Mouse (Mus musculus): Measurements from ENCODE around the gene Ripk4.

Ripk4 gene

DNA sequence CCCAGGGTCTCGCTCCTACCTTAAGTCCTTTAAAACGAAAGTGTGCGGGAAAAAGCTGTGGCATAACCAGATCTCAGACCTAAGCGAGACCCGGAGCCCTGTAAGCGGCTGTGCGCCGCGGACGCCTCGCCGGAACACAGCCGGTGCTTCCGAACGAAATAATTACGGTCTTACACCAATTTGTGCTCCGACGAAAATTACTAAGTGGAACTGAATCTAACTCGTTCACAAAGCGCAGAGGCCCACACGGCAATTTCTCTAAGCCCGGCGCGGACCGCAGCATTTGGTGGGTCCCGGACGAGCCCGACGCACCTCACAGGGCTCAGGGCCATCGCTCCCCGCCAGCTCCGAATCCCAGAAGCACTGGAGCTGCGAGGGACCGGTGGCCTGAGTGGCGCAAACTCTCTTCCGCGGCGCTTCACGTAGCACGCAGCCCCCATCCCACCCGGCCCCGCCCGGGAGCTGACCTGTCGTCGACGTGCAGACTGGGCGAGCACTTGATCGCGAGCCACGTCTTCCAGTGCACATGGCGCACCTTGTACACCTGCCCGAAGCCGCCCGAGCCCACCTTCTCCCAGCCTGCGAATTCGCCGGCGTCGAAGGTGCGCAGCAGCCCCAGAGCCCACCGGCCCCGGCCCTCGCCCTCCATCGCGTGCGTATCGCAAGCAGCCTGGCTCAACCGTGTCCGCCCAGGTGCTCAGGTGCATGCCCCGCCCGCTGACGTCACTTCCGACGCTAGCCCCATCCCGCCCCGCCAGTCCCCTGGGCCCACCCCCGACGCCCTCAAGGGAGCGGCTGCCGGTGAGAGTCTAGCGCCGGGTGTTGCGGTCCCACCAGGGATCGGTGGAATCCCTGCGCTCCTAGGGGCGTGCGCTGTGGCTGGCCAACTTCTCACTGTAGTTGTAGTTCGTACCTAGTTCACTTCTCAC is at the start of gene Ripk4:
Ripk4 (minus strand) TSS at position 727 of the 929 bp plus-strand sequence.
- DNase-seq, result peak in 1 of 2 experiments; percentile 28

DNA sequence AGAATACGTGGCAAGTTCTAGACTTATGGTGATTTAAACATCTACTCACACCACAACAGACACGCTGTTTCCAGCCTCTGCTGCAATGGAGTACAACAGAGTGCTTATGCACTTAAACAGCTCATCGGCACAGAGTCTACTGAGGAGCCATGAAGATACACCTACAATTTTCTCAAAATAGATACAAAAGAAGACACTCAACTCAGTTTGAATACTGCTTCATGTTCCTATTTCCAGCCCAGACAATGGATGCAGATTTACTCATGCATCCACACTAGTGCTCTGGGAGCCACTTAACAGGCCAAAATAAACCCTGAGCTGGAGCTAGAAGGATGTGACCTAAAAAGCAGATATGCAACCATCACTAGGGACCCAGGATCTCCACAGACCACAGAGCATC is 45.3 kb upstream of the Ripk4 start:
- no peak for DNase-seq

DNA sequence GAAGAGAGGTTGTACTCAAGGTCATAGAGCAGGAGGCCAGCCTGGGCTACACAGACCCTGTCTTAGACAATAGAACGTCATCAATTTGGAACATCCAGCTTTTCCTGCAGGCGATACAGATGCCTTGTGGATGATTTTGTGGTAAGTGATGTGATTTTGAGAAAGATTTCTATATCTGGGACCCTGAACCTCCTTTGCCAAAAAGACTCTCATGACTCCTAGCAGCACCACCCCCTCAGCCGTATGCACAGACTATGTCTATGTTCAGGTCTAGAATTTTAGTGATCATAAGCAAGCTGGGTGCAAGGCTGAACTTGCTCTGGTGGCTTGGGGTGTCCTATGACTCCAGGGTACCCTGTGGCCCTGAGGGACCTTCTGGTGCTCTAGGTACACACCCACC is 42.1 kb upstream of the Ripk4 start:
- DNase-seq, result no peak

DNA sequence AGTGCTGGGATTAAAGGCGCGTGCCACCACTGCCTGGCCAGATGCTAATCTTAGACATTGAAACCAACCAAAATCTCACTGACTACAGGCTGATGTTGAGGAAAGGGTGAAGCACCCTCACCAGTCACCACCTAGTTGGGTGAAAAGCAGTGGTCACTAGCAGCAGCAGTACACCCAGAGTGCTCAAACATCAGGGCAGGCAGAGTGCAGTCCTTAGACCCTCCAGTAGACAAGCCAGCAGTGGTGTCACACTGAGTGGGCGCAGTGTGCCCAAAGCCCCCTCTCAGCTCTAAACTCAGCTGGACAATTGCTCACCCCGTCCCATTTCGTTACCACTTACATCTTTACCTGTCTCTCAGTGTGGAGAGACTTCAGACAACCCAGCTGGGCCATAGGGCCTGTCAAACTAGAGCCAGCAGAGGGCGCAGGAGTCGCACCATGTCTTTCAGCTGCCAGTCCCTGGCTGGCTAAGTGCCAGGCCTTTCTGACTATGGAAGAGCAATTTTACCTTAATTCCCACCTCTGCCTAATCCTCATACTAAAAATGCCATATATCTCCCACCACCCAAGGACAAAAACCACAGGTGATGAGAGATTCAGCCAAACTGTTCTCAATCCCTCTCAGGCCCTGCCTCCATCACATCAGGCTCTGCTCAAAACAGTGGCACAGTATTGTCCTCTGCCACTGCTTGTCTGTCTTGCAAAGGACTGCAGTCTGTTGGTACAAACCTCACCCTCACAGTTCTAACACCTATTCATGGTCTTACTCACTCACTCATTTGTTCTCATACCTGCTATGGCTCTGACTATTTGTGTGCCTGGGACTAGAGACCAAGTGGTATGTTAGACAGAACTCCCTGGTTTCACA is 41.3 kb upstream of the Ripk4 start:
- DNase-seq, result peak; percentile 81 to 92

DNA sequence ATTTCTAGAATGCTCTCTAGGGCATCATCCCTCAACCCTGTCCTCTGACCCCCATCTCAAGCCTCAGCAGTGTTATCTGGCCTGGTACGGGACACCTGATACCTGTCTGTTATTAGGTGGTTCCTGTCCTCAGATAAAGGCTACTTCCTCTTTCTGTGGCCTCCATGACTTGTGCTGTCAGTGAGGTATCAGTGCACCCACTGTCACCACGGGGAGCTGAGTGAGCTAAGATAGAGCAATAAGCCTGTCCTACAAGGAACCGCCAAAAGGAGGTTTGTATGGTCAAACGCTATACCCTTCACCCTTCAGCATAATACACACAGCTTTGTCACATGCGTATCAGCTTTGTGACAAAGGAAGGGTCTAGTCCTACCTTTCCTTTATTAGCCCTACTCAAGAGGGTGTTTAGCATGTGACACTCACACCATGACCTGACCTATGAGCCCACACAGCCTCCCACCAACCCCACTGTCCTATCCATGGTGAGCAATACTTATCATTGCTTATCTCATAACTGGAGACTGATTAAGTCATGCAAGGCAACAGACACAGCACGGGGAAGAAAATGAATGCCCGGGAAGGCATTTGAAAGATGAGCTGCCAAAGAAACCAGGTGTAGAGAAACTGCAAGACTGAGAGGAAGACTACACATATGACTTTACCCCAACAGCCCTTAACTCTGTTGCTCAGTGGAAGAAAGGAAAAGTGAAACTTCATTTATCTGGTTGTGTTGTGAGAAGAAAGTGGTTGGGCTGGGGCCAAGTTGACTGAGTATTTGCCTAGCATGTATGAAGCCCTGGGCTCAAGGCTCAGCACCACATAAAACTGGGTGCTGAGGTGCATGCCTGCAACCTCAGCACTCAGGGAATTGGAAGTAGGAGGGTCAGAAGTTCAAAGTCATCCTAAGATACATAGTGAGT is 34.6 kb upstream of the Ripk4 start:
- no peak for DNase-seq

DNA sequence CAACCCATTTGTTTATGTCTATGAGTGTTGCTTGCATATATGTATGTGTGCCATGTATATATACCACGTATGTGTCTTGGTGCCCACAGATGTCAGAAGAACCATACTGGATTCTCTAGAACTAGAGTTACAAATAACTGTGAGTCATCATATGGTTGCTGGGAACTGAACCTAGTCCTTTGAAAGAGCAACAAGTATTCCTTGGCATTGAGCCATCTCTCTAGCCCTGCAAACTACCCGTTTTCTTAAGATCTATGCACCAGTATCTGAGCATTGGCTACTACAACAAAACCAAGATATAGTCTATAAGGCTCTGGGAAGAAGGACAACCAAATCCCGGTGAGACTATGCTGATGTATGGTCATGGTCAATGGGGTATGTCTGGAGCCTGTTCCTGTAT is 33.6 kb upstream of the Ripk4 start:
- DNase-seq, result no peak

DNA sequence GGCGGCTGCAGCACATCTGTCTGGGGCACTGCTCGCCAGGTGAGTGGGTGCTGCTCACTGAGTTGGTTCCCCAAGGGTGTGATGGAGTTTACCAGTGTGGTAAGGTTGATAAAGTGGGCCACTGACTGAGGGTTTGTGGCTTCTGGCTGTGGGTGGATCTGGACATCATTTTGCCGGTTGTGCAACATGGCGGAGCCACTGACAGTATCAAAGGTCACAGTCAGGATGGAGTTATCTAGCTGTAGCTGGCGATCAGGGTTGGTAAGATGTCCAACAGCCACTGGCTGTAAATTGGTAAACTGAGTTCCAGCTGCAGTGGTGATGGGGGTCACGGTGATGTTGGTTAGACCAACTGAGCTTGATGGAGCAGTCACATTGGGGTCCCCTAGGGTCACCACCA is 30.7 kb upstream of the Ripk4 start:
- no peak for DNase-seq

DNA sequence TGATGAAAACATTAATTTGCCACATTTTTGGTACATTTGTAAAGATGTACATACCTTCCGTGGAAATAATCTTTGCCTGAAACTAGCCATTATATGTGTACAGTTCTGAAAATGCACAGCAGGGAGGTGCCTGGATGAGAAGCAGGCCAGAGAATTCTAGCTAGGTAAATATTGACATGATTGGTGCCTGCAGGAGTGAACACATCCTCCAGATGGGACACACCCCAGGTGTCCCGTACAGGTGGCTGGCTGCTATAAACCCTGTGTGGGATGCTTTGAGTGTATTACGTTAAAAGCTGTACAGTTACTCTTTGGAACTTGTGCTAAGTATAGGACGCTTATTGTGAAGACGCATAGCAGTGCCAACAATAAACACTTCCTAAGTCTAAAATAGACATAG is 19.5 kb upstream of the Ripk4 start:
- no peak for DNase-seq

DNA sequence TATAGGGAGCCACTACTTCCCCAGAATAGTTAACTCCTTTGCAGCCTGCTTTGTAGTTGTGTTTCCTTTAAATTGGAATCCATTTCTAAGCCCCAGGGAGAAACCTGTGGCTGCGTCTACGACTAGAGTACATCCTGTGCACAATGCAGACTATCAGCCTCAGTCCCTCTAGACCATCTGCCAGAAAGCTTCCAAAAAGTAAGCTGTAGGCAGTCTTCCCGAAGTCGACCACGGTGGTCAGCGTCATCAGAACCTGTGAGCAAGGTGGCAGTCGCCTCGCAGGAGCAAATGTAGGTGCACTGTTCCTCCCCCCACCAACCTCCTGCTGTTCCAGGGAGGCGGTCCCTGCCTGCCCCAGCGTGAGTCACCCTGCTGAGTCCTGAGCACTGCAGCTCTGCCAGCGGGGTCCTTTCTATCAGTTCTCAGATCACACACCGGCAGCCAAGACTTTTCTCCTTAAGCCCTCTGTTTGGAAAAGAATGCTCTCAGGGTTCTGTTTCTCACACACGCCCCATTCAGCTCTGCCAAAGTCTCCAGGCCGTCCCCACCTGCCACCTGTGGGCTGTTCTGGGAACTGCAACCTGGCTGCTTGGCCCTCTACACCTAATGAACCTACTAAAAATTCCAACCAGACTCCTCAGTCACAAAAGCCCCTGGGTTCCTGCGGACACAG is 14.9 kb upstream of the Ripk4 start:
- peak; percentile 86 to 91 for DNase-seq

DNA sequence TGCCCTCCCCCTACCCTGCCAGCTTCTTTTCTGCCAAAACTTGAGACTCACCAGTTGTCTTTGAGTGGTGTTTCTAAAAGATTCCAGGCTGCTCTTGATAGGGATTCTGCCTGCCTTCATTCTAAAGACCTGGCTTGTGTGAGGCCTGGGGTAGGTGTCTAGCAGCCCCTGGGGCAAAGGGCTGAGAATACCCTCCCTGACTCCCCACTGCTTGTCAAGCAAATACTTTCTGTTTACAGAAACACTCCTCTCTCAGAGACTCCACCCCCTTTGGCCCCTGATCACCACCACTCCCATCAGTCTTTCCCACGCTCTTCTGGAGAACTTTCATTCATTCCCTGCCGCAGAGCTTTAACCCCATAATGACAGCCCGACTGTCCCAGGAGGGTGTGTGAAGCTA is 2.9 kb upstream of the Ripk4 start:
- no peak for DNase-seq

DNA sequence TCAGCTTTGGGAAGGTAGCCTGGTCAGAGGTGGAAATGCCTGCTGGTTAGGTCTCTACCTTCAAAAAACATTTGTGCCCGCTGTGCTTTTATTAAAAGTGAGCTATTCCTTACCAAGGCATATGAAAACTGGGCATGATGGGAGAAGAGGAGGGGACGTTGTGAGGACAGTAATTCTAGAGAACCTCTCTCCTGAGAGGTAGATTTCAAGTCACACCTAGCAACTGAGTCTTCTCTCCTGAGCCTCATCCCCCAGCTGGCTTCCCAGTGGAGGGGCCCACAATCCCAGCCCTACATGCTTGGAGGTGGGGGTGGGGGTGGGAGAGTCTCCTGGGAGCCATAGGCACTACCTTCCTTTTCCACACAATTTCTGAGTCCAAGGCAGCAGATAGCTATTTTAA is 1.0 kb upstream of the Ripk4 start:
- DNase-seq, result no peak

DNA sequence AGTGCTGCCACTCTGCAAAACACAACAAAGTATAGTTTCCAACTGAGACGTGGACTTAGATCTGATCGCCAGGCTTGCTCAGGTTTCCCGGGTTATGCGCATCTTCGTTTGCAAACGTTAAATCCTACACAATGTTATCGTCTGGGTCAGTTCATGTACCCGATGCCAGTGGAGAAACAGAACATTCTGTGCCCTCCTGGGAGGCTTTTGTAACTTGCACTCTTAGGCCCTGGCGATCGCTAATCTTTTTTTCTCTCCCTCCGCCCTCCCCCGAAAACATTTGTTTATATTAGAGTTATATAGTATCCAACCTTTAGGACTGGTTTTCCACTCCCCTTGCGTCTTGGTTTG is 378 bp upstream of the Ripk4 start:
- DNase-seq, result no peak

DNA sequence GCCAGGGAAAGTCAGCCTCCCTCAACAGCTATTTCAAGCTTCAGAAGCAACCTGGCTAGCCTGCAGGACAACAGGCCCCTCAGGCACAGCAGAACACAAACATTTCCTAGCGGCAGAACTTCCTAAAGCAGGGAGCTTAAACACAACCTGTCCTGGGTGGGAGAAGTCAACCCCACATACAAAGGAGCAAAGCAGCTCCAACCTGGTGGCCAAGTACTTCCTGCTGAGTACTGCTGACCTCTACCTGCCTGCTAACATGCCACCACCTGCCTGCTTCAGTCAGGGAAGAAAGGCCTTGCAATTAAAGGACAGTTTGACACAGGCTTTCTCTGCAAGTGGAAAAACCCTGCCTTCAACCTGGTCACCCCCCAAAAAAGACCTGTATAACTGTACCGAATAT is 1.8 kb downstream of the Ripk4 start:
- no peak for DNase-seq

DNA sequence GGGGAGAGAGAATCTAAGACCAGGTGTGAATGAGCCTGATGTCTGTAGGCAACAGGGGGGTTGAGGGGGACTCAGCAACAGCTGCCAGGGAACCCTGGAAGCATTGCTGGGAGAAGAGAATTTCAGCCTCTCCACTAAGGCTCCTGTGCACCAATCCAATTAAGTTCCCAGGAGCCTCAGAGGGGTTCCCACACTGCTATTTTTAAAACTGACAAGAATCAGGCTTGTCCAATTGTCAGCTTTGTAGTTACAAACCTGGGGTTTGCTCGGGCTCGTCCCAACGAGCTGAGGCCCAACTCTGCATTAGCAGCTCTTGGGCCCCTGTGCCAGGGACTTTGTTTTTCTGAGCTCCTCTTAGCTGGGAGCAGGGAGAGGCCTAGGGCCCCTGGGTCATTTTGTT is 3.9 kb downstream of the Ripk4 start:
- no peak for DNase-seq

DNA sequence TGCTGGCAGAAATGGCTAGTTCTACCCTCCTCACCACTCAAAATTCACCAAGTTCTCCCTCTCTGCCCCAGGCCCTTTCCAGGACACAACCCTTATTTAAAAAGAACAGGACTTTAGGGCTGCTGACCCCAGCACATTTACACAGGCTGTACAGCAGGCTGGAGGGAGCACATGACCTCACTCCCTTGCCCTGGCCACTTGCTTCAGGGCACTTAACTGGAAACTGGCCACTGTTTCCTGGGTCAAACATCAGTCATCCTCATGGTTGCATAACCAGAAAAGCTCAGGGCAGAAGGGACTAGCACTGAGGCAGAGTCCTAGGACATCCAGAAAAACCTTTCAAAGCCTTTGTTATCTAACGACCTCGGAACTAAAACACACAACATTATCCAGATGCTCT is 5.3 kb downstream of the Ripk4 start:
- no peak for DNase-seq

DNA sequence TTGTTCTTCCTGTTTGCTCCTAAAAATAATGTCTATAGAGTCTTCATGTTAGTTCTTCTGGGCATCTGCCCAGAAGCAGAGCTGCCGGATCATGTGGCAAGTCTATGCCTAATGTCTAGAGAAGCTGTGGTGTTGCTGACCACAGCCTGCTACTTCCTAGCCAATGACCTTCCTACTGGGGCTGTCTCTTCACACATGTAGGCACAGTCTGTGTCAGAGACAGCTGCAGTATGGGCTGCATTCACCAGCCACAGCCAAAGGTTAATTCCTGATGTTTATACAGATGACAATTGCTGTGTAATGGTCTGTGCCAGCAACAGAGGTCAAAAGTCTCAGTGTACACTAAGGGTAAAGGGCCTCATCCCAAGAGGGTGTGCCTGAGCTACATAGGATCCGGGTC is 7.1 kb downstream of the Ripk4 start:
- no peak for DNase-seq

DNA sequence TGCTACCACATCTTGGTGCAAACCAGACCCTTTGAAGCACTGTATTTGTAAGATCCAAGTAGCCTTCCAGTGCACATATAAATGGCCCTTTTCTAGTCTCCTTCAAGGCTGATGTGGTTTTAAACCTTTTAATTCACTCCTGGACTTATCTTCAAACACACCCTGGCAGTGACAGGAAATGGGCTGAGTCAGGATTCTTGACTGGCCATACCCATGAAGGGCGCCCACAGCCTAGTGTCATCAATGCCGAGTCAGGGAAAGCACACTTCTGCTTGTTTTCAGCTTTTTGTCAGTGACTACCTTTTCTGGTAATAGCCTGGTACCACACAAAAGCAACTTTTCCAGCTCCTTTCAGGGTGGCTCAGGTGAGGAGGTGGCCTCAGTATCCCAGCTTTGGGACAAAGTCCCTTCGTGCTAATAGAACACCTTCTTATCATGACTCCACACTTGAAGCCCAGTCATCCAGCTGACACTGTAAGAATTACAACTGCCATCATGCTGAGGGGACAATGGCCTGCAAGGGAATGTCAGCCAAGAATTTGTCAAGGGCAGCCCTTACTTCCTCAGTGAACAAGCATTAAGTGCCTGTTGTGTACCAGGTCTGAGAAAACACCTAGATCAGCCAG is 11.2 kb downstream of the Ripk4 start:
- no peak for DNase-seq

DNA sequence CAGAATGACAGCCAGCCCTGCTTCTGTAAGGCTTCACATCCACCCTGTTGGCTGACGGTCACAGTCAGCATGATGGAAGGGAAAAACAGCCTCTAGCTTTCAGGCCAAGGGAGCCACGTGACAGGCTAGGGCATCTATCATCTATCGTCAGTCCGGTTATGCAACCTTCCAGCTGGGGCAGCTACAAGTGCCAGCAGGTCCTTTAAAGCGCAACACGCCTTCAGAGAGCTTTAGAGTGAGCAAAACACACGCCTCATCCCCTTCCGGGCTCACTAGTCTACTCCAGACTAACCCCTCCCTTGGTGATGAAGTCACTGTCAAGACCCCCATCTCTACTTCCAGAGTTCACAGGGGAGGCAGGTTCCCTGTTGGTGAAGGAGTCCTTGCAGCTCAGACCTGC is 11.7 kb downstream of the Ripk4 start:
- peak in 1 of 2 experiments; percentile 13 for DNase-seq

DNA sequence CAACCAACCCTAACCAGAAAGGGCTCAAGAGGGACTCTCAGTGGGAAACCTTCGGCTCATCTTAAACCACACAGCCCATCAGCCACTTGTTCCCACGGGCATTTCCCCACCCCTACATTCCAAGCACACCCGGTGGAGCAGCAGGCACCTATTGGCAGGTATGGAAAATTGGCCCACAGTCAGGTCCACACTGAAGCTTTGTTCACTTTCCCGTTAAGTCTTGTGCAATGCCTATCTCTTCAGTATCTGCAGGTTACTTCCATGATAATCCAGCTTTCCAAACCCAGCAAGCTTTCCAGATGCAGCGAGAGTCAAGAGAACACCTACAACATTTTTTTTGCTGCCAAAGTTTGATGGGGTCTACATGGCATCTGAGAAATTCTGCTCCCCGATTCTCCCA is 15.2 kb downstream of the Ripk4 start:
- no peak for DNase-seq

DNA sequence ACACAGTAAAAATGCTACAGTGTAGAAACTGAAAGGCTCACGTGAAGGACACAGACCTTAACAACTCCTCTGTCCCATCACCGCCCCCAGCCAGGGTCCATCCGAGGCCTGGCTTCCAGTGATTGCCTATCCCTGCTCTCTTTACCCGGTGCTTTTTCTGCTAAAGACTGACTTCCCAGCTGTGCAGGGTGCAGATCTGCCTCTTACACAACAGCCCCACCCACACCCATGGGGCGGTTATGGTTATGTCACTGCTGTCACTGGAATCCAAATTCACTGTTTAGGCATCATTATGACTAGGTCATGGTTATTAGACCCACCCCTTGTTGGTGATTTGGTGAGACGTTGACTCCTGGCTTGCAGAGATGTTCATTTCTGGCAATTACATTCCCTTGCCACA is 25.6 kb downstream of the Ripk4 start:
- DNase-seq, result no peak

DNA sequence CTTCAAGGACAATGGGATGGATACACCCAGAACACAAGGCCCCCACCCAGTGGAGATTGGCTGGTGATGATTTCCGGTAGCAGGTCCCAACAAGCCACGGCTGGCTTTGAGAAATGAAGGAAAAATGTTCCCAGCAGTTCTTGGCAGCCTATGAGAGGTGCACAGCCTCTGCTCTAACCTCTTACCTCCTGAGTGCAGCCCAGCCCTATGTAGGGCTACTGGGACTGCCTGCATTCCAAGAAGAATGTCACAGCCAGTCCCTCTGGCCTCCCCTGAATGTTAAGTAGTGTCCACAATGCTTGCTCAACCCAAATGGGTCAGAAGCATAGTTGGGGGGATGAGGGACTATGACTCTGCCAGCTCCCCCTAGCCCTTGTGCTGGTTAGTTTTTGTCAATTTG is 27.0 kb downstream of the Ripk4 start:
- DNase-seq, result no peak

DNA sequence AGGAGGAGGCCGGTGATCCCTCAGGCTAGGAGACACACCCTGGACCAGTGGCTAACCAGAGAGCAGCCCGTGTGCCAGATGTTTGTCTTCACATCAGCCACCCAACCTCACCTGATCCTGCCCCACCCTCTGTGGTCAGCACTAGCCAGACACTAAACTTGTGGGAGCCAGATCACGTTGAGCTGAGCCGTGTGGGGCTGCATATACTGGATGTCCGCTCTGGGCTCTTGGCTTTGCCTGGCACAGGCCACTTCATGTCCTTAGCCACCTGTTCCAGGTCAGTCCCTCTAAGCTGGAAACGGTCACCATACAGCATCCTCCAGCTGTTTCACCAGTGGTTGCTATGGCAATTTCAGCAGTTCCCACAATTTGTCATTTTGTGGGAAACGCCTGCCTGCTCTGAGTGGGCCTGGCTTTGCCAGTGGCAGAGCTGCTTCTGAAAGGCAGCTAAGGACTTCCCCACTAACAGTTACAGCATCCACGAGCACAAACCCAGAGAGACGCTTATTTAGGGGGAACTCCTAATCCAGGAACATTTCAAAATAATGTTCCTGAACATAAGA is 28.7 kb downstream of the Ripk4 start:
- DNase-seq, result no peak
